Mouse (Mus musculus): ENCODE measurements around the gene Ormdl3.

Gene Ormdl3

GRCm38 (mm10) chr11:98588833-98589281 lies 1.7 kb upstream of the Ormdl3 start:
- DNase-seq (ENCODE audit: low spot score), result no peak

- peak; percentile 89 for DNase-seq (ENCODE audit: low spot score)
These were observed 747 bp upstream of the Ormdl3 start for GRCm38 (mm10) chr11:98587684-98588546.

GRCm38 (mm10) chr11:98586087-98586891 lies 879 bp downstream of the Ormdl3 start:
- DNase-seq (ENCODE audit: low spot score), result no peak

DNA sequence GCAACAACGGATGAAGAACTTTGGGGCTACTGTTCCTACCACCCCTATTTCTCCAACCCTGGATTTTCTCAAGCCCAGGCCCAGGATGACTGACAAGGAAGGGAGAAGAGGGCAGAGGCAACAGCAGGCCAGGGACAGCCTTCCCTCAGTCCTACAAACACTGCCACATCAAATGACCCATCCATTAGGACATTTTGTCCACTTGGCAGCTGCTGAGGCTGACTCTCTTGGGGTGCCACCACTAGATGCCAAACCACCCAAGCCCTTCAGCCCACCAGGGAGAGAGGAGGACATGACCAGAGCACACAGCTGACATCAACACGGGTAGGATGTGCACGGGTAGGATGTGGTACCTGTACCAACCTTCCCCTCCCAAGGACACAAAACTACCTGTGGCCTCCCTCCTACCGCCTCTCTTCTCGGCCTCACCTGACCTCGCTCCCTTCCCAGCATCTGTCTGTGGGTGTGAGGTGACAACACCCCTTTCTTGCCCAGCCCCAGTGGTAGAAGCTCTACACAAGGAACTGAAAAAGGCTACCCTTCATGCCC lies 2.5 kb downstream of the Ormdl3 start:
- no peak for DNase-seq (ENCODE audit: low spot score)

GRCm38 (mm10) chr11:98584146-98584545 lies 3.0 kb downstream of the Ormdl3 start:
- DNase-seq (ENCODE audit: low spot score), result no peak

DNA sequence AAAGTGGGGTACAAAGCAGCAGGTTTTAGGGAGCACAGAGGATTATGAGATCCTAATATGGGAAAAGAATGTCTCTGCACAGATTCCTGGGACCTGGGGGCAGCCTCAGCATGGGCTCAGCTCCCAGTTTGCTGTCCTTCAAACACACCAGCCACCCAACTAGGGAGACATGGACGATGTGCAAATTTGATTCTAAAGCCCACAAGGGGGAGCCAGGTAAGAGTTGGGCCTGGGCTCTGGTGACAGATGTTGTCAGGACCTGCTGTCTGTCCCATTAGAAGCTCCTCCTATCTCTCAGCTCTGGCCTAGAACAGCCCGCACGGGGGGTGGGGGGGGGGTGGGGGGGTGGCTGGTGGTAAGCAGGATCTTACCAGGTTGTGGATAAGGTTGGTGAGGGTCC lies 3.6 kb downstream of the Ormdl3 start:
- peak; percentile 72 for DNase-seq (ENCODE audit: low spot score)

- DNase-seq (ENCODE audit: low spot score), result peak; percentile 84
These were observed 4.0 kb downstream of the Ormdl3 start for GRCm38 (mm10) chr11:98583265-98583552.

GRCm38 (mm10) chr11:98582551-98583264 lies 4.5 kb downstream of the Ormdl3 start:
- DNase-seq (ENCODE audit: low spot score), result peak; percentile 75

DNA sequence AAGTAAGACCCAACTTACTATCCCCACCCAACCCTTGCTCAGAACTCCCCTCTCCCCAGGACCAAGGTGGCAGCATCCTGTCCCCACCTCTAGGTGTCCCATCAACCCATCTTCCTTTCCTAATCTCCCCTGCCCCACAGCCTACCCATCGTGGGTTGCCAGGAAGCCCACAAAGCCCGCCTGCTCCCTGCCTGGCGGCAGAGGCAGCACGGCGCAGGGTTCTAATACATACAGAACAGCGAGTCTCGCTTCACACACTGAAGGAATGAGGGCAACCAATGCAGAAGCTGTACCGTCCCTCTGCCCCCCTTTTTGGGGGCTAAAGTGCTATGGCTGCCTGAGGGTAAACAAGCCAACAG lies 5.2 kb downstream of the Ormdl3 start:
- no peak for DNase-seq (ENCODE audit: low spot score)

DNA sequence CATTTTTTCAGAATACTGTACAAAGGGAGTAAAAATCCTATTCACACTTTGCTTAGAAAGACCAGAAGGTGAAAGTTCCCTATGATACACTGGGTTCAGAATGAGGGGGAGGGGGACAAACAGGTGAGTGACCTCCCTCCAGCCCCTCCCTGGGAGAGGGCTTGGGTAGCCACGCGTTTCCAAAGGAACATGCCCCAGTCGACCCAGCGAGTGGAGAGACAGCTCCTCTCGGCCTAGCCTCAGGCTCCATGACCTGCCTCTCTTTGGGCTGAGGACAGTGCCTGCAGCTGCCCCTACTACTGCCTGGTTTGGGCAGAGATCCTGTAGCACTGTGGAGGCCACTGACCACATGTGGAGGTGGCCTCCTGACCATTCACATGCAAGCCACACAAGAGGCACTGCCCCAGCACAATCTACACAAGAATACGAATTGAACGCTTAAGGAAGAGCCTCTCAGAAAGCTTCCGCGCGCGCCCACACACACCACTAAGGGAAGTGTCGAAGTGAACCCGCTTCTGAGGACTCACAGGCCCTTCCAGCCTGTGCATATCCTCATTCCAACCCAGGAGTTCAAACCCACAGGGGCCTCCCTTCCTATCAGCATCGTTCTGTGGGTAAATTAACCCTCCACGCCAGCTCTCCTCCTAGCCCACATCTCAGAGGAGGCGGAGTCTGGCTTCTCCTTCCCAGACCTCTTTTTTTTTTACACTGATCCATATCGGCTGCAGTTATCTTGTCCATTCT lies 5.7 kb downstream of the Ormdl3 start:
- DNase-seq (ENCODE audit: low spot score), result peak; percentile 73

- peak; percentile 80 for DNase-seq (ENCODE audit: low spot score)
These were observed 6.7 kb downstream of the Ormdl3 start for GRCm38 (mm10) chr11:98580301-98581121.

DNA sequence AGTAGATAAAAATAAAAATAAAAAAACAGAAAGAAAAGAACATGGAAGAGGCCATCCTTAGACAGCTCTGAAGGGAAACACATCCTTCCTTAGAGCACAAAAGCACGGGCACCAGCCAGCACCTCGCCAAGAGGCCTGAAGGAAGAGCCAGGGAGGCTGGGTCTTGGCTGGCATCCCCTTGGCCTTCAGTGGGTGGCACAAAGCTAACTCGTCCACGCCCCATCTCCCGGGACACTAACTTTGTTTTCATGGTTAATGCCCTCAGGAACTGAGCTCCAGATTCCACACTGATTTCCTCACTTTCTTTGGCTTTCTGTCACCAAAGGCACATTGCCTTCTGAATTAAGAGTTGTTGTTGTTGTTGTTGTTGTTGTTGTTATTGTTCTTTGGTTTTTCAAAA lies 9.4 kb downstream of the Ormdl3 start:
- no peak for DNase-seq (ENCODE audit: low spot score)

GRCm38 (mm10) chr11:98569461-98569860 lies 17.7 kb downstream of the Ormdl3 start:
- no peak for DNase-seq (ENCODE audit: low spot score)

DNA sequence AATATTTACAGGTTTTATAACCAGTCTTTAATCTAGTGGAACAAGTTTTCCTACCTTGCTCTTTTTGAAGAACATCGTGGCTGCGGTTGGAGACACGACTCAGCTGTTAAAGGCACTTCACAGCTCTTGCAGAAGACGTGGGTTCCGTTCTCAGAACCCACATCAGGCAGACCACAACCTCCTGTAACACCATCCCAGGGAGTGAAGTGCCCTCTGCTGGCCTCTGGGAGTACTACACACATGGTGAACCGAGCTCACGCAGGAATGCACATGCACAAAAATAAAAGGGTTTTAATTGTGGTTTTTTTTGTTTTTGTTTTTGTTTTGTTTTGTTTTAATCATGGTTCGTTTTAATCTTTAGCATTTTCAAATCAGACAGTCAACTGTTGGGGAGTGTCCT lies 18.8 kb downstream of the Ormdl3 start:
- DNase-seq (ENCODE audit: low spot score), result peak; percentile 13

DNA sequence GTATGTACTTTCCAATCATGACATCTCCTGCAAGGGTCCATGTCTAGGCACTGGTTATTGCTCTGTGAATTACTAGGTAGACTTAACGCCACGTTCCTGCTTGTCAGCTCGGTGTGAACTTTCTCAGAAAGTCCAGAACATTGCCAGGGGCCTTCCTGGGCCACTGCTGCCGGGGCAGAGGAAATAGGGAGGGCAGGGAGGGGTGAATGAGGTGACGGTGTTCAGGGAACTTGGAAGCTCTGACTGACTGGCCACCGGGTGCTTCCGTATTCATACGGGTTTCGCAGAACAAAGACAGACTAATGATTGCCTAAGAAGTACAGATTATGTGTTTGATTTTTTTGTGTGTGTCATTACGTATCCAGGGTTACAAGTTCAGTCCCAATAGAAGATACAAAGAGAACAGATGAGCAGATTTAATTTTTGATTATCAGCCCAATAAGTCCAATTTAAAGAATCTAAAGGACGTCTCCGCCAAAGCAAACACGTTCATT lies 23.2 kb downstream of the Ormdl3 start:
- DNase-seq (ENCODE audit: low spot score), result no peak

DNA sequence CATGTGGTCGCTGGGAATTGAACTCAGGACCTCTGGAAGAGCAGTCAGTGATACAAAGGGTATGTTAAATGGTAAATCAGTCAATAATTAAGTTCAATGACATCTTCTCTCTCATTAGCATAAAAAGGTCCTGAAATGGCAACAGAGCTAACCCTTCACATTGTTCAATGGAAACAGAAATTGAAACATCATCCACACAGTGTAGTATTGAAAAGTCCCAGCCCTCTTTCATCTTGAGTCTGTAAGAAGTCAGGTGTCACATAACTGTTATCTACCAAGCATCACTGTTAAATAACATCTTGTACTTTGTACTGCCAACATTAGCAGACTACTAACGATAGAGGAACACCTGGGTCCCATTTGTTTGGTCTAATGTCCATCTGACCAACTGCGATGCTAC lies 24.1 kb downstream of the Ormdl3 start:
- no peak for DNase-seq (ENCODE audit: low spot score)

GRCm38 (mm10) chr11:98560942-98561341 lies 26.2 kb downstream of the Ormdl3 start:
- DNase-seq (ENCODE audit: low spot score), result no peak

DNA sequence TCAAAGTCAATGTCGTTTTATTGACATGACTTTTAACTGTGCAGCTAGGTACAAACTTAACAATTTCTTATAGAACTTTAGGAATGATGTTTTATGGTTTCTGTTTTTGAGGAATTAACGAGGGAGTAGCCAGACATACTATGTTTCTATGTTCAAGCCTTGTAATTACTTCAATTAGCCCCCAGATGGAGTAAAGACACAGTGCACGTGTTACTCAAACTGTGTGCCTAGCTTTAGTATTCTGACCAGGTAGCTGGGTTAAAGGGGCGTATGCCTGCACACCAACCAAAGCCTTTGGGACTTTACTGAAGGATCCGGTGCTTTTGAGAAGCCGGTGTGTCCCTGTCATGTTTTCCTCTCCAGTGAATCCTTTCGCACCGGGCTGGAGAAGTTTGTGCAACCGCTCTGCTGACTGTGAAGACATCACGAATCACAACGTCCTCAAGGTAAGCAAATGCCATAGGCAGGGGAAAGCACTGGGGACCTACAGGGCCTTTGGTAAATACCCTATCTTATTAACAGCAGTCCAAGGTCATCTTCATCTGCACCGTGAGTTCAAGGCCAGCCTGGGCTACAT lies 32.0 kb downstream of the Ormdl3 start:
- no peak for DNase-seq (ENCODE audit: low spot score)

- DNase-seq (ENCODE audit: low spot score), result no peak
These were observed 33.2 kb downstream of the Ormdl3 start for GRCm38 (mm10) chr11:98553966-98554365.
